Mouse (Mus musculus): ENCODE results near the gene 4930563M21Rik.

The 4930563M21Rik gene

DNA sequence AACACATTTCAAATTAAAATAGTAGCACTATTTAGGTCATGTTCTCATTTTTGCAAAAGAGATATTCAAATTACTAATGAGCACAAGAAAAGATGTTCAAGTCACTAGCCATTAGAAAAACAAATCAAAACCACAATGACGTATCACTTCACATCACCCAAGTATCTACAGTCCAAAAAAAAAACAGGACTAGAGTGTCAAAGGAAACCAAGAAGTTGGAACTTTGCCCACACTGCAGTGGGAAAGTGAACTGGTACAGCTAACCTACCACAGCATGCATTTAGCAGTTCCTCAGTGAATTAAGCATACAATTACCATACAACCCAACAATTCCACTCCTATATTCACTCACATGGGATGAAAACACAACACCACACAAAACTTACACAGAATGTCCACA is 77.9 kb downstream of the 4930563M21Rik start:
- peak; percentile 41 for DNase-seq (ENCODE audit: low read depth, low spot score)
- H3K27me3 ChIP-seq (ENCODE audit: control insufficient read depth, insufficient read depth, low read length, poor library complexity, severe bottlenecking) = no peaks in the 10 kb centered on the region
- no peaks in the 10 kb centered on the region for H3K36me3 ChIP-seq (ENCODE audit: control insufficient read depth, insufficient read depth, low read length, poor library complexity, severe bottlenecking)

DNA sequence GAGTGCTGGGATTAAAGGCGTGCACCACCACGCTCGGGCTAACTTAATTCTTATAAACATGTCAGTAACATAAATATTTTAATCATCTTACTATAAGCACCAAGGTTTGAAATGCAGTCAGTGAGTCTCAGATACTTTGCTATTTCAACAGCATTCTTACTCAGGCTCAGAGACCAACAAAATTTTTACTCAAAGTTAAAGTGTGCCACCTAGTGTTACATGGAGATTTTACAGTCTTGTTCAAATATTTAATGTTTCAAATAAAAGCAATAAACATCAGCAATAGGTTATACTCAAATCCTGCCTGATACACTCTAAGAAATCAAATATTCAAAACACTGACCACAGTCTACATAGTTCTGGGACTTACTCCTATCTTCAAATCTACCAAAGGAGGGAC is 91.8 kb downstream of the 4930563M21Rik start:
- Histone ChIP-seq H3K36me3 (ENCODE audit: control insufficient read depth, insufficient read depth, low read length, poor library complexity, severe bottlenecking) (no peaks in the 10 kb centered on the region), H3K27me3 (ENCODE audit: control insufficient read depth, insufficient read depth, low read length, poor library complexity, severe bottlenecking) (no peaks in the 10 kb centered on the region)
- DNase-seq (ENCODE audit: low read depth, low spot score) = peak; percentile 66

DNA sequence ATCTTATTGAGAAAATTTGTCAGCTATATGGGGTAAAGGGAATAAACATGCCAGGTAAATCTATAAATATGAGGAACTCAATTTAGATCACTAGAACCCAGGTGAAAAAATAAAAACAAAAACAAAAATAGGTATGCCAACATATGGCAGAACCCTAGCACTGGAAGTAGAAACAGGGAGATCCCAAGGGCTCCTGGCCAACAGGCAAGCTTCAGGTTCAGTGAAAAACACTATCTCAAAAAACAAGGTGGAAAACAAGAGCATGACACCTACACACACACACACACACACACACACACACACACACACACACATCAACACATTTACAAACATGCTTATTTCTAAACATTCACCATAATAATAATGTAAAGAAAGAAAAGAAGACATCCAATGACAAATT is 93.6 kb downstream of the 4930563M21Rik start:
- H3K27me3 ChIP-seq (ENCODE audit: control insufficient read depth, insufficient read depth, low read length, poor library complexity, severe bottlenecking) = no peaks in the 10 kb centered on the region
- no peak for DNase-seq (ENCODE audit: low read depth, low spot score)
- no peaks in the 10 kb centered on the region for H3K36me3 ChIP-seq (ENCODE audit: control insufficient read depth, insufficient read depth, low read length, poor library complexity, severe bottlenecking)
